Mouse (Mus musculus) brain, embryonic 14.5 days (tissue): ENCODE data around the gene Rnase4. TPM values are rescaled to one million over a fixed set of nuclear protein-coding genes. Genes with fewer than 3 reads are reported as not detected.
A peak's percentile ranks its signal among the peaks of the same experiment; 100 is the strongest.

Source experiments
- DNase-seq: peaks from one replicate; pipeline ENCODE4 v3.0.0-alpha.2; 2011; ENCODE audit warnings: low read depth
- CTCF ChIP-seq: fragments of 200-500 bp; IDR thresholded peaks from 2 replicates; pipeline ENCODE4 v1.5.1; 2012; ENCODE audit warnings: inconsistent platforms, mild to moderate bottlenecking, moderate library complexity, borderline replicate concordance; ENCODE audit not compliant: insufficient read depth, insufficient read length; ENCODE audit errors: extremely low read depth
- POLR2A ChIP-seq: fragments of 200-500 bp; IDR thresholded peaks from 2 replicates; pipeline ENCODE4 v1.6.1; 2012; ENCODE audit warnings: mild to moderate bottlenecking, inconsistent platforms, borderline replicate concordance; ENCODE audit not compliant: poor library complexity, insufficient read depth, insufficient read length, severe bottlenecking; ENCODE audit errors: extremely low read depth
- polyA plus RNA-seq: library from polyadenylated mRNA; depleted of rRNA; stranded (reverse); fragments of >200 nt; gene quantifications from 2 replicates; pipeline ENCODE4 v1.2.3, GENCODE M21; 2012; rRNA removed

The Rnase4 gene
- 15.1 and 18.2 TPM in 2 replicates for polyA plus RNA-seq

DNA sequence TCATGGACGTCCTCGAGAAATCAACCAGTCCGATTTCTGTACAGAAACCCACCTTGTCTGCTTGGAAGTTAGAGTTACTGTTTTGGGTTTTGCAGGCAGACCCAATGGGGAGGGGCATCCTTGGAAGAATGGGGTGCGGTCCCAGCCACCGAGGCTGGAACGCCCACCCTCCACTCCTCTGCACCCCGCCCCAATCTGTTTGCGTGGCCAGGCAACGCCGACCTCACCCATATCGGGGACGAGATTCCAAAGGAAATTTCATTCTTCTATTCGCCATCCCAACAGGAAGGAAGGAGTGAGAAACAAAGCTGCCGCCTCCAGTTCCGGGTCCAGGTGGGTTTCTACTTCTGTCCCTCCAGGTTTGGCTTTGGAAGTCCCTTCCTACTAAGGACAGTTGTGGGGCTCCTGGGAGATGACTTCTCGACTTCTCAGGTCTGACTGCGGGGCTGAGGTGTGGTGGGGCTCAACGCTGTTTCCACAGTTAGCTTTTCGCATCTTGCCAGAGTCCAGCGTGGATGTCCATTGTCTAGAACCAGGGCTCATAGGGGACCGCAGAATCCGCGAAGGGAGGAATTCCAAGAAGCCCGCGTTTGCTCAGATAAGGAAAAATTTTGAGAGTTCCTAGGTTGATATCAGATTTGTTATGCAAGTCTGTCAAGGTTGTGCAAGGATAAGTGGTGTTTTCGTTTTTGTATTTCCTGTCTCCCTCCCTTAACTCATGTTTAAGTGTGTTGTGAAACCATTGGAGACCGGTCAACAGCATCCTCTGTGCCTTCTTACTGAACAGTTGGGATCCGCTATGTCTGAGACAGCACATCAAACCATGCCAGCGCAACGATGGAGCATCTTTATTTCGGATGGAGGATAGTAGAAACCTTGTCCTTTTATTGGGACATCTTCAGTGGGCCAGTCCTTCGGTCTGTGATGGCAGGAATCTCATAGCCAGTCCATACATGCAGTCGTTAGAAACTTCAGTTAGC lies at the start of gene Rnase4, which contains the start of gene Ang:
Rnase4 (plus strand) TSS at position 157 of the 980 bp plus-strand sequence.
Ang (plus strand) TSS at position 230 of the 980 bp plus-strand sequence.
- peak; percentile 49 for DNase-seq
- TF ChIP-seq POLR2A = no peak
- no peak for TF ChIP-seq CTCF

DNA sequence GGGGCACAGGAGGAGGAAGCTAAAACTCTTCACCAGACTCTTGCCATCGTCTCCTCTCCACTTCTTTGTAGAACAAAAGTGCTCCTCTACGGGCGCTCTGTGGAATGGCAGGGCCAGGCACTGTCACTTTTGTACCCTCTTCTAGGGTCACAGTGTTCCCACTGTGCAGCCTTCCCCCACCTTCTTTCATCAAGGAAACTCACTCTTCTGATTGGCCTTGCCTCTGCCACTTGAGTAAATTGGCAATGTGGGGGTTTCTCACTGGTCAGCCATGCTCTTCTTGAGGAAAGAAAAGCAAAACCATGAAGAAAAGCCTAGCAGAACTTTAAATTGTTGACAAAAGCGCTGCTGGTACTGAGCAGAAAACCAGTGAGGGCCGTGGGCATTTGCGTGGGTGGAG lies 49.1 kb upstream of the Rnase4 start, which contains the start of gene Rnase9:
Rnase9 (minus strand) TSS at position 101 of the 400 bp plus-strand sequence.
- no peak for TF ChIP-seq POLR2A
- TF ChIP-seq CTCF = no peak
- no peak for DNase-seq

DNA sequence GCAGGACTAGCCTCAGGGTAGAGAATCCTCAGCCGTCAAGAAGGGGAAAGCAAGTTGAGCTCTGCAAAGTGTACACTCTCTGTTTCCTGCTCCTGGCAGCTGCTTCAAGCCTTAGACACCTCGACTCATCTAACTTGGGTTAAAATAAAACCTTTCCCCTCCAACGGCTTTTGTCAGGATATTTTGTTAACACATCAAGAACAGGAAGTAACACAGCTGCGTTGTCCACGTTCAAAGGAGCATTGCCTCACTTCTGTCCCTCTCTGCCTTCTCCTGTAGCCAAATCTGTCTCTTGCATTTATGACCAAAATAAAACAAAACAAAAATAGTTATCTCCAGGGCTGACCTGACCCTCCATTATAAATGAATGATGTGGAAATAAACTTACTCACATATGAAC lies 43.0 kb upstream of the Rnase4 start:
- TF ChIP-seq CTCF = no peak
- TF ChIP-seq POLR2A = no peak
- no peak for DNase-seq

DNA sequence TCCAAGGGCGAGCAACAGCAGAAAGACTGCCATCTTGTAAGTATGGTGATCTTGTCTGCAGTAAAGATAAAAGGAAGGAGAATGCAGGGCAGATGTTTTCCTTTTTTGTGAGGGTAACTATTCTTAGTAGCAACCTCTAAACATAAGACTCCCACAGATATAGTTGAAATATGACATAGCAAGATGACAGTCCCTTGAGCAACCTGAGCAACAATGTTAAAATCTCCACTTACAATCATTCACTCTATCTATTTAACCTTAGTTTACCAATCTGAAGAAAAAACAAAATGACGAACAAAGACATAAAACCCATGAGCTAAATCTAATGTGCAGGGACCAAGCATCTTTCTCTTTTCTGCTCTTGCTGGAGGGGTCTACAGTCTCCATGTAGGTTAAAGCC lies 40.8 kb upstream of the Rnase4 start, which contains the start of gene Rnase11:
Rnase11 (minus strand) TSS at position 101 of the 400 bp plus-strand sequence.
- no peak for TF ChIP-seq CTCF
- no peak for DNase-seq

DNA sequence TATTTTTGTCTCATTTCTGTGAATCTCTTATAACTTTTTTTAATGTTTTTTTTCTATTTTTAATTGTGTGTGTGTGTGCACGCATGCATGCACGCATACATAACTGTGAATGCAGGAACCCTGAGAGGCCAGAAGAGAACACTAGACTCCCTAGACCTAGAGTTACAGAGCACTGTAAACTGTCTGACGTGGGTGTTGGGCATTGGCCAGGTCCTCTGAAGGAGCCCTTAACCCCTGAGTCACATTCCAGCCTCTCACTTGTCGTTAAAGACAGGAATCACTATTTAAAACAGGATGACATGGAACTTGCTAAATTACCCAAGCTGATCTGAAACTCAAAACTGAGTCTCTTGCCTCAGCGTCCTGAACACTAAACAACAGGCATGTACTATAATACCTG lies 38.9 kb upstream of the Rnase4 start:
- peak; percentile 9 for DNase-seq
- no peak for TF ChIP-seq CTCF
- no peak for TF ChIP-seq POLR2A

DNA sequence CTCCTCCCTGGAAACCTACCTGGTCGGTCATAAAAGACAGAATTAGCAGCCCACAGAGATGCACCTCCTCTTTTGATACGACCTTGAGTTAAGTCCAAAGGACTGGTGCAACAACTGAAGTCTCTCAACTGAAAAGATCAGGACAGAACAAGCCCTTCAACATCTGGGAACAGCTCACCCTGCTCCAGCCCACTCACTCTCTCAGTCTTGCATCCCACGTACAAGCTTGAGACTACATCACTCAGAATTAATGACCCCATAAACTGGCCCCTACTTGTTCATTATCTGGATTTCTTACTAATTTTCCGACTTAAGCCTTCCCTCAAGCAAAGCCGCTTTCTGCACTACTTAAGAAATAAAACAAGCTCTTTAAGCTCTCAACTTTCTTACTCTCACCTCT lies 37.7 kb upstream of the Rnase4 start:
- no peak for DNase-seq
- TF ChIP-seq POLR2A = no peak

DNA sequence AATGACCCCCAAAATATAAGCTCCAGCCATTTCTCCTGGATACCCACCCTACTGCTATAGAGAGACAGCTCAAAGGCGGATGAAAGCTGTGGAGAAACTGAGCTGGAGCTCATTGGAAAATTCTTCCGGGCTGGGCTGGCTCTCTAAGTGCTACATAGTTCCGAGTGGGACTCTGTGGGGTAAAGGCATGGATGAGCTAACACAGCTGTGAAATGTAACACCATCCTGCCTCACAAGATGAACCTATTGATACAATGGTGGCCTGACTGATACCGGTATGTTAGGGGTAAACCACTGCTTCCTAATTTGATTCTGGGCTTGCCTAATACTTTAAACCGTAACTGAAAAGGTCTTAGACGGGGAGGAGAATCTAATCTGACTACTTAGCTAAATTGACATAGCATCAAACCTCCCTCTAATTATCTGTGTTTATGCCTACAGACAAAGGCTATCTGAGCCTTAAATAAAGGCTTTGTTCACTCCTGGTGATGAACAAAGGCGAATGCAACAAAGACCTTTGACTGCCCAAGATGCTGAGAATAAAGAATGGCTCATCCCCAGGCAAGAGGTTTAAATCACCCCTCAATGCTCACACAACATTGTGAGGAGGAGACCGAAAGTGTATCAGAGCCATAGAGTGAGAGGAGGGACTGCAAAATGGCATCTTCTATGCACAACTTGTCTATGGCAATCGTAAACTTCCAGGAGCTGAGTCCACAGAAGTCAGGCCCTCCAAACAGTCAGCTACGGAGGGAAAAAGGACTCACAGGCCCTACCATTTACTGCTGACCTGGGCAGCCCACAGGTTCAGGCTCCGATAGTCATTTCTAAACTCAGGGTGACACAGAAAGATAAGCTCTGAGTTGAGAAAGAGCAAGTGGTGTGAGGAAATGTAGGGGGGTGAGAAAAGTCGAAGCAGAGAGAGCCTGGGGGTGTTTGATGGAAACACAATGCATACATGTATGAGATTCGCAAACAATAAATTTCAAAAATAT lies 36.3 kb upstream of the Rnase4 start:
- TF ChIP-seq CTCF = no peak
- TF ChIP-seq POLR2A = no peak
- peak; percentile 14 for DNase-seq

DNA sequence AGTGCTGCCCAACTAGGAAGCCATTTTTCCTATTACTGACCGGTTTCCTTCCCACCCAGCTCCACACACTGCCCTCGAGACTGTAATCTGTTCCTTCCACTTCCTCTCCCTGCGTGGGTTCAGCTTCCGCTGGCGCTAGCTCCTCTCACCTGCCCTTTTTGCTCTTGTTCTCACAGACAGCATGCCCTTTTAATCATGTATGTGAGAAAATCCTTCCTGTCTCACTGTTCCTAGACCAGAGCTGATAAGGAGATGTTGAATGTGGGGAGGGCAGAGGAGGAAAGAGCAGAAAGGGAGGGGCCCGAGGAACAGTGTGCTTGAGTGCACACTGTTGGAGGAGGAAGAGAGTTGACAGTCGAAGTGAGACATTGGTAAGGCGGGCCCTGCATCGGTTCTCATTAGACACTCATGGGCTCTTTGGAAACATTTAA lies 33.5 kb upstream of the Rnase4 start, which contains the start of gene Rnase12:
Rnase12 (minus strand) TSS at position 261 of the 431 bp plus-strand sequence.
- DNase-seq = no peak
- no peak for TF ChIP-seq CTCF
- no peak for TF ChIP-seq POLR2A

DNA sequence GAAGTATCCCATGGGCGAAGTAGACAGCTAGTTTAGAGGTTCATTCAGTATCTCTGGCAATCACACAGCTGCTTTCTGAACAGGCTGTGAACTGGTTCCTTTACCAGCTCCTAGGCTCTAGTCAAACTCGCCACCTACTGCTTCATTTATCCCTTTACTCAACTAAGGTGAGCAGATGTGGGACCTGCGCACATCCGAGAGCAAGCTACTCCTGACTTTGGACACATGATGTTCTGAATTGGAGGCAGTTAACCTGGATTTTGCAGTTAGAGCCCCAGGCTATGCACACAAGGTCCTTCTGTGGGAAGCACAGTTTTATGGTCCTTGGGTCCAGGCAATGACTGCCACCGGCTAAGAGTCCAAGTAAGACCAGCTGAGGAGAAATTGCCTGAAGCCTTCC lies 30.1 kb upstream of the Rnase4 start:
- no peak for TF ChIP-seq CTCF
- no peak for TF ChIP-seq POLR2A
- DNase-seq = no peak

DNA sequence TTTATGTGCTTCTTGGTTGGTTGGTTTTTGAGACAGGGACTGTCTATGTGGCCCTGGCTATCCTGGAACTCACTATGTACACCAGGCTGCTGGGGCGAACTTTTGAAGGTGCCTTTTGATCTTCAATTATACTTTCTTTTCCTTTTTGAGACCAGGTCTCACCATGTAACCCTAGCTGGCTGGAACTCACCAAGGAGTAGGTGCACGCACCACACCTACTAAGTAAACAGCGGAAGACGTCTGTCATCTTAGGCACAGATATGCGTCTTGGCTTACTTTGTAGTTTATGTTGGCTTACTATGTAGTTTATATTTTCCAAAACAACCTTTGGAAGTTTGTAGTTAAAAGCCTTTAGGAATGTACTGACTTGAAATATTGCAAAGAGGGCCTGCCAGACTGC lies 21.9 kb upstream of the Rnase4 start:
- TF ChIP-seq POLR2A (no peak), CTCF (no peak)
- DNase-seq = no peak

DNA sequence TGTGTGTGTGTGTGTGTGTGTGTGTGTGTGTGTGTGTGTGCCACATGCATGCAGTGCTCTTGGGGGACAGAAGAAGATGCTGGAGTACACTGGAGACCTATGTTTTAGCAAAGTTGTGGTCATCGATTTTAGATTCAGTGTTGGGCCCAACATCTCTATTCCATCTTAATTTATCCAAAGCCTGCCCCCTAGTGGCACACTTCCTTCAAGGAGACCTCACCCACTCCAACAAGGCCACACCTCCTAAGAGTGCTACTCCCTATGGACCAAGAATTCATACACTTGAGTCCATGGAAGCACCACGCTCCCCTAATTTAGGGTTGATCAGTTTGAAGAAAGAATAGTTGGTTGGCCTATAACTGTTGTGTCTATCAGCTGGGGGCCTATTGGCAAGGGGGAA lies 21.3 kb upstream of the Rnase4 start:
- TF ChIP-seq POLR2A = no peak
- peak; percentile 16; the same call in 1 of the 2 replicates for TF ChIP-seq CTCF
- peak; percentile 25 for DNase-seq
